Mouse (Mus musculus) natural killer cell, adult 2 months (primary cell): ENCODE measurements around the gene Wdfy3.
"Not testable (repeated sequence)": the region's sequence is repeated elsewhere in the genome, so short reads cannot be mapped to it uniquely, and the experiment has no call there.

Experiments
- DNase-seq, 2 experiments: peaks; one replicate each; pipeline ENCODE4 v3.0.0; 2022; ENCODE audit warnings: low spot score in 2 of 2

Wdfy3 gene

DNA sequence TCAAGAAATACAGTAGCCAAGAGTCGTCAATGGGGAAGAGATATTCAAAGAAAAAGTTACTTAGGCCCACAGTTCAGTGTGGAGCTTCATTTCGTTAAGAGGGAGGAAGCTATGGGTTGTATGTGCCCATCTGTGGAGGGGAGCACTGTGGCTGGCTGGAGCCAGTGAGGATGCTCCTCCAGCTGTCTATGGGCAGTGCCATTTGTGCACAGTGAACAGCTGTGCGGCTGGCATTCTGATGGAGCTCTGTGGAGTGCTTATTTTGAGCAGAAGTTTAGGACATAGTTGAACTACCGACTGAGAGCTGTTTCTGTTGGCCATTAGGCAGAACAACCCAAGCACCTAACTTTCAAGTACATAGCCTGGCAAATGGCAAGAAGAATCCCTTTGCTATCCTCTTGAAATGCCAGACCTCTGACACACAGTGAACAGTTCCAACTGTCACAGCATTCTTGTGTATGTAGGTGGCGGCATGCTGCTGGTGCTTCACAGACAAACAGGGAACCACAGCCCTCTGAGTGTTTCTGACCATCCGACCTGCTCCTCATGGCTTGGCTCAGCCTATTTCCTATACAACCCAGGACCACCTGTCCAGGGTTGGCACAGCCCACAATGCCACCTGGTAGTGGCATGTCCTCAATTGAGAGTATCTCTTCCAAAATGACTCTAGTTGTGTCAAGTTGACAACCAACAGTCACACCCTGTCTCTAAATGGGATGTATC lies 177.9 kb downstream of the Wdfy3 start:
- no peak for DNase-seq

DNA sequence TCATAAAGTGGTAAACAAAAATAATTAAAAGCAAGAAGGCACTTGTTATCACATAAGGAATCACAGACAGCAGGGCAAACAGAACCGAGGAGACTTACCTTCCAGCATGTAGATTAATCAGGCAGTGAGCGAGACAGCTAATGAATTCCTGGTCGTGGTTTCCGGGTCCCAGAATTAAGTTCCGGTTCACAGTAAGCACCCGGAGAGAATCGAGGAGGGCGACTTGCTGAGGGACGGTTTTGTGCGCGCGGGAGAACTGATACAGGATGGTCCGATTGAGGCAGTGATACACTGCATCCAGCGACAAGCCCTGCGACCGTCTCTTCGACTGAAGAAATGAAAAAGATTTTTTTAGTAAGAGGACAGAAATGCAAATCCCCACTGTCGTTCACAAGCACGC lies 181.7 kb downstream of the Wdfy3 start:
- DNase-seq: no peak

DNA sequence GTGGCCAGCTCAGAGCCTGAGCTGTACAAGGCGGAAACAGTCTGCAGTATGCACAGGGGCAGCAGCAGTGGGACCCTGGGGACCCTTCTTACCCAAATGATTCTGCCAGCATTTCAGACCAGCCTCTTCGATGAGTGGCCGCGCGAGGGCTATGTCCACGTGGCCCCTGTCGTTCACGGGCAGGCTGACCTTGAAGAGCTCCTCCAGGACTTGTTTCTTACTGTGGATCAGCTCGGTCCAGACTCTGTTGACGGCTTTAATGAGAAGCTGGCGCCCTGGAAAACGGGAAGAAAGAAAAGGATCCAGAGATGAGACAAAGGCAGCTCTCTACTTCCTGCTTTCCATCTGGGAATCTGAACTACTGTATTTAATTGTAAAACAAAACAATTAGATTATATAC lies 184.7 kb downstream of the Wdfy3 start:
- no peak for DNase-seq

DNA sequence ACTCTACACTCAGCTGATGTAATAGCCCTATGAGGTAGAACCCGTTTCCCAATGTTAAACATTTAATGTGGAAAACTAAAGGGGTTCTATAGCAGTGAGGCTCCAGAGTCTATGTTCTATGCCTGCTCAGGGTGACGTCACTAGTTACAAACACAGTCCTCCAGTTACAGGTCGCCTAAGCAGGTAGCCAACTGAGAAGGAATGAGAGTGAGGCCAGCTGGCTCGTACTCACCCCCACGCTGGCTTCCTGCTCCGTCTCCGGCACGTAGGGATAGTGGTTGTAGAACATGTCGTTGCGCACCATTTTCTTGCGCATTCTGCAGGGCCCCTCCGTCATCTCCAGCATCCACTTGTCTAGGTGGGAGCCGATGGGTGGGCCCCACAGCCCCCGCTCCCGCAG lies 187.5 kb downstream of the Wdfy3 start:
- no peak for DNase-seq

DNA sequence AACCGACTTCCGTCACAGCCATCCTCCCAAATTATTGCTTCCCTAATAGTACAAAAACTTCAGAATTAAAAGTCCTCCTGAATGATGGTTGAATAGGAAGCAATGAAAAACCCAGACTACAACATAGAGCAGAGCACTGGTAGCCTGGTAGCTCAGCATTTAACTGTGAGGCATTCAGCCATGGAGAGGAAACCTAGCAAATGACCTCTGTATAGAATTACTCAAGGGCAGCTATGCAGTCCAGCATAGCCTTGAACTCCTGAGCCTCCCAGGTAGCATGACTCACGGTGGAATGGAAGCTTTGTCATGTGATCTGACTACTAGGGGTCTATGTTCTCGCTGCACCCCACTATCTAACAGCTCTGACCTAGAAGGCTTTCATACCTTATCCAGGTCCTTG lies 189.8 kb downstream of the Wdfy3 start:
- no peak for DNase-seq

DNA sequence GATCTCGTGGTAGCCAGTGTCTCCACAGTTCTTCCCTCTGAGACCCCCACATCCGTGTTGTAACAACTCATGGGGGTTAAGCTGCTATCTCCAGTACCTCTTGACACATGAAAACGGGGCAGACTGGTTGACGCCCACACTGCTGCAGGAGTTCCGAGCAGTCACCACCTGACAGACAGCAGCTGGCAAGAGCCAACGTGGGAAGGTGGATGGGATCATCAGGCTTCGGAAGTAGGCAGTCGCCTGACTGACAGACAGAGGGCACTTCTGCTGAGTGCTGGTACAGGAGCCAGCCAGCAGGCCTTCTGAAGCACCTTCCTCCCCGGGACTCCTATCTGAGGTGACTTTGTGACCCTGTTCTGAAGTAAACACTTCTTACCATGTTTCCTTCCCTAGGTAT lies 191.3 kb downstream of the Wdfy3 start:
- no peak for DNase-seq

DNA sequence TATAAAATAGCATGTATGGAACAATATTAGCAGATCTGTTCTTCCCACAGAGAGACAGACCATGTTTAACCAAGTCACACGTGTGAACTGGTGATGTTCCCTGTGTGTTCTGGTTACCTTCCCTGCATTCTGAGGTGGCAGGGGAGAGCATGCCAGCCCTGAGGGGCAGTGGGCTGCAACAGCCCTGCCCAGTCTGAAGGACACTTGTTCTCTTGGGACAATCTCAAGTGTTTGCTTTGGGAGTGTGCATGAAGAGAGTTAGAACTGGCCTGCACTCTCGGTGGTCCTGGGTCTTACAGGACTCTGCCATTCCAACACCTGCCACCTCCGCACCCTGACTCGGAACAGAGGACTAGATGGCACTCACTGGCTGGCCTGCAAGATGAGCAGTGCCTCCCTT lies 193.5 kb downstream of the Wdfy3 start:
- no peak for DNase-seq

DNA sequence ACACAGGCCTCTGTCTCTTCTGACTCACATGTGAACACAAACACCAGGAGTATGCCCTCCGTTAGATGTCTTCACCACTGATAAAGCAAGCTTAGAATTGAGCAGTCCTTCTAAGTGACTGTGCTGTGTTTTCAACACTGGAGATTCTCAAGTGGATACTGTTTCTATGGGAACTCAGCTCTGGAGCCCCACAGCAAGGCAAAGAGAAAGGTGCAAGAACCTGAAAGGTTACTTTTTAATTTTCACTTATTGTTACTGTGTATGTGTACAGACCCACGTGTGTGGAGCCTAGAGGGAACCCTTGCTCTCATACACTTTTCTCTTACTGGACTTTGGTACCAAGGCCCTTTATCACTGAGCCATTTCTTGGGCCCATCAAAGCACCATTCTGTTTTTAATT lies 203.0 kb downstream of the Wdfy3 start:
- DNase-seq: no peak

DNA sequence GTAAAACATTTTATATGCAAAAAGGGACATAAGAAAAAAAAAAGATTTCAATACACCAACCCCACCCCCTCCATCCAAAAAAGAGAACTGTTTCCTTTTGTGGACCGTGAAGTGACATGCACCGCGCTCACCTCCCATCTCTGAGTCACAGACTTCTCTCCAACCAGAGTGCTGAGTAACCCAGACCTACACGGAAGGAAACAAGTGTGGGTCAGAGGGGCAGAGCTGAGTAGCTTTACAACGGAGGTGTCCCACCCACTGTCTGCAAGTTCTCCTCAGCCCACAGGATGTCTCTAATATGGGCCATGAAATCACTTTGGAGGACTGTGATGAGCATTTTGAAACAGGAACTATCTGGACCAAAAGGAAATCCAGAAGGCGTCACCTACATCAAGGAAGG lies 205.8 kb downstream of the Wdfy3 start:
- DNase-seq: no peak

DNA sequence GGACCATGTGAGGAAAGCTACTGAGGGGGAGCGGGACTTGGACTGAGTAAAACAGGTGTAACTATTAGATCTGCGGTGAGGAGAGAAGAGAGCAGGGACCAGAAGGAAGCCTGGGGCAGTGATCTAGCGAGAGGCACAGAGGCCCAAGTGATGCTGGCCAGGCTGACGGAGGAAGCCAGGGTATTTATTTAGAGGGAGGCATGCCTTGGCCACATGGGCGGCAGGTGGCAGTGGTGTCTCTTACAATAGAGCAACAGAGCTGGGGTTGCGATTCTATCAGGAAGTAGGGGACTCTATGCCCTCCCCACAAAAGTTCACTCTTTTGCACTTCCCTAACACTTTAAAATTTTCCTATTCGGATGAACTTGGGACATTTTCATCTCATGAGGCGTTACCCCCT lies 207.1 kb downstream of the Wdfy3 start:
- DNase-seq: no peak

DNA sequence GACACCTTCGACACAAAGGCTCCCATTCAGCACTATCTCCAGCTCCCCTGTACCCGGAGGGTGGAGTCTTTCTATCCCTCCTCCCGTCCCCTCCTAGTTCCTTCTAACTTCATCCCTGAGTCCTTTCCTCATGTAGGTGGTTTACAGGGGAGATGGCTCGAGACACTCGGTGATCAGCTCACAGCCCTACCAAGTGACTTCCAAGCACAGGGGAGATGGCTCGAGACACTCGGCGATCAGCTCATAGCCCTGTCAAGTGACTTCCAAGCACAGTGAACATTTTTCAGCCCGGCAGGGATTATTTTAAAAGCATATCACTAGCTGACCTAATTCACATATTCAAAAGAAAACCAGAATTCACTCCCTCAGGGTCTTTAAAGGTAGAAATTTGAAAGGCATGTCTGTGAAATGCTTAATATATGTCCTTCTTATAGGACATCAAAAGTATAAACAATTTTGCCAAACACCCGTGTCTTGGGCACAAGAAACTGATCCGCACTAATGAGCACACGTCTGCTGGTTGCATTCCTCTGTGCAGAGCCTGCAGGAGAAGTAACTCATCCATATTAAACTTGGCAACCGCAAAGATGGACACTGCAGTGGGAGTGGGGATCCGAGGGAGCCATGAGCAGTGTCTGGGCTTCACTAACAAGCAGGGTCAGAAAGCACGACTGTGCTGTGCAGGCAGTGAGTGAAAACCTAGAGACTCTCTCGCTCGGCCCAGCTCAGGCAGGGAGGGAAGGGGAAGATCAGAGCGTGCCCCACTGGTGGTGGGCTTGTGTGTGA lies 207.7 kb downstream of the Wdfy3 start:
- no peak for DNase-seq

DNA sequence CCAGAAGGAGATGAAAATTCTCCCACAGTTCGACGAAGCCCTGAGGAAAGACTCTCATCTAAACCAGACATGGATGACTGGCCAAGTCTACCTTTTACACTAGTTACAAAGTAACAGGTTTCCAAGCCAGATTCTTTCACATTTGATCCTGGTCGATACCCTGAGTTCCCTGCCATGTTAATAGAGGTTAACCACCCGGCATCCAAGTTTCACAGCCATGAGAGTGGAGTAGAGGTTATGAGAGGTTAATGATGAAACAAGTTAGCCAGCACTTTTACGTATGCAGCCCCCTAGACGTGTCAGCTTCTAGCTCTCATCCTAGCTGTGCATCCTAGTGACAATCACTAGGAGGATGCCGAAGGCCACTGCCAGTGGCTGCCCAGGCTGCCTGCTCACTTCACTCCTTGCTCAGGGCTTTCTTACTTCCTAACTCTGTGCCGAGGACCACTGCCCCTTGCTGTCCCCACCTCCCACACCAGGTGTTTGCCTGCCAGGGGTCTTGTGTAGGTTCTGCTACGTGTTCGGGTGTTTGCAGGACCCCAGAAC lies 210.8 kb downstream of the Wdfy3 start:
- no peak for DNase-seq

DNA sequence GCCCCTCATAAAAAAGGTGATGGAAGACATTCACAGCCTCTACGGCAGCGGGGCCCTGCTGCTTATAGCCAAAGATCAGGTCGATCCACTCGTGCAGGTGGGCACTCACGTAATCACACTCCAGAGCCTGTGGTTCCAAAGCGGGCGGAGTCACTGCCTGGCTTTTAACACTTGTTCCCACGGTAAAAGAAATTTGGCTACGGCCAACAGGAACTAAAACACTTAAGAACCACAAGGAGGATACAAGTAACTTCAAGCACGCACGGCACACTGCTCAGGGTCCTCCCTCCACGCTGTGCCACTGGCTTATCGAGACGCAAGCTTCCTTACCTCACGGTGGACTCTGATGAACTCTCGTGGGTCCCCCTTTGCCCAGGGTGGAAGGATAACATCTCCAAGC lies 214.2 kb downstream of the Wdfy3 start:
- DNase-seq: no peak

DNA sequence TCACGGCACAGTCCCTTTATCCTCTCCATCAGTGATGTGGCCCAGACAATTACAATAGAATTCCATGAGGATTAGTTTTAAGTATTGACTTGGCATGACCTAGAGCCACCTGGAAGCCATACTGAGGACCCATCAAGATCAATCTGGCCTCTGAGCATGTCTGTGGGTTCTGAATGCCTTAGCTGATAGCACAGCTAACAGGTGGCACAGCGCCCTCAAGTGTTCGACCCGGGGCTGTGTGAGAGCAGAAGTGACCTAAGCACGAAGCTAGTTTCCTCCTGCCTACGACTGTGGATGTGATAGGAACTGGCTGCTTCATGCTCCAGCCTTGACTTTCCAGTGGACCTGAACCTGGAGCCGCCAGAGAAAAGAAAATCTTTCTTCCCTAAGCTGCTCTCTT lies 215.1 kb downstream of the Wdfy3 start:
- DNase-seq: no peak

DNA sequence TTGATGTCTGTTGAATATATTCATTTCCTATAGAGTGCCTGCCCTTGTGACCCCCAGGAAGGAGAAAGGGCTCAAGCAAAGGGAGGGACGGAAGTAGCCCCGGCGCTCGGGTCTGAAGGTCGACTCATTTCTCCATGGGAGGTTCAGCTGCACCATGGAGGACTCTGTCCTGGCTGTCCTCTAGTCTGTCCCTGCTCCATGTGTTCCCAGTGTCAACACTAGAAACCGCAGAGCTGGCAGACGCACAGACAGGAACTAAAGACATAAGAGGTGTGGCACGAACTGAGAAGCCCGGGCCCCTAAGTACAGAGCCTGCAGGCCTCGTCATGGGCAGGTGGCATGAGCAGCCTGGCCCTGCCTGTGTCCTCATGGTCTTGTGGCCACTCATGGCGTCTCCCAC lies 215.6 kb downstream of the Wdfy3 start:
- DNase-seq: no peak

DNA sequence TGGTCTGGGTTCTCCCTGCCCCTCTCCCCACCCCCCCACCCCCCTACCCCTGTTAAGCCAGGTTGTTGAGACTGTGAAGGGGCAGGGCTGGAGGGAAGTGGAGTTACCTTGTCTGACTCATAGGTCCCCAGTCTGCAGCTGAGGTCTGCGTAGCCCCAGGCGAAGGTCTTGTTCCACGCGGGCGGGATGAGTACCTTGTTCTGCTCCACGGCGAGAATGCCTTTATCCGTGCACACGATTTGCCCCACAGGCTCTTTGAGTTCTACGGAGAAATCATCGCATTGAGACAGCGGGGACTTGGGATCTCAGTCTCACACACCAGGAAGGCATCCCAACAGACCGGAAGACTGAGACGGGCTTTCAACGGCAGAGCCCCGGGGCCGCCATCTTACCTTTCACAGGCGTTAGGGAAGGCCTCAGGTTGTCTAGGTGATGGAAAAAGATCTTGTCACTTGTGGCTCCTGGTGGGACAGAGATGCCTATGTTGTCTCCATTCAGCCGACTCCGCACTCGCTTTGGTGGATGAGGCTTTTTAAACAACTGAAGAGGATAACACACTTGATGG lies 217.5 kb downstream of the Wdfy3 start:
- DNase-seq: no peak

DNA sequence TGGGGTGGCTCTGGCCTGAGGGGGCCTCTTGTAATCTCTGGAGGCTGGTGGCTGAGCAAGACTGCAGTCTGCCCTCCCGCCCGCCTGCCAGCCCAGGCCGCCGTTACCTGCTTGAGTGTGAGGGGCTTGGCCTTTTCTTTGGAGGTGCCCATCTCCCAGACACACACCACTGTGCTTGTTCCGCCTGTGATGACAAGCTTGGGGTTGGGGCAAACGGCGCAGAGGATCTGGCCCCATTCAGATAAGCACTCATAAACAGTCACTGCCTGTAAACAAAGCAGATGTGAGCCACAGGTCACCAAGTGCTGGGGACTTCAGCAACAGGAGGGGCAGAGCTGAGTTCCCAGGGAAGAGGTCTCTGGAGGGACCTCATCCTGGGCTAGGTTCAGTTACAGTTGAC lies 218.6 kb downstream of the Wdfy3 start:
- DNase-seq: no peak

DNA sequence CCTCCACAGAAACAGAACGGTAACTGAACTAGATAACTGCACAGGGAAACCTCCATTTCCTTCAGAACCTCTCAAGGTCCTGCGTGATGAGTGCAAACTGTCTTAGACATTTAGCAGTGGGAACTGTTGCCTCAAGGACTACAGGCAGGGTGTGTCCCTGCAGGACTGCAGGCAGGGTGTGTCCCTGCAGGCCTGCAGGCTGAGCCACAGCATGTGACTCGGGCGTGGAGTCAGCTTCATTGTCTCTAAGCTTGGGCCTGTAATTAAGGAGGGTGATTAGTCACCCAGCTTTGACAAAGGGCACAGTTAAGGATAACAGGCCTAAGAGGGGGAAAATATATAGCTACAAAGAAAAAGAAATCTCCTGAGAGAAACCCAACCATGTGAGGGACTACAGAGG lies 222.0 kb downstream of the Wdfy3 start:
- DNase-seq: no peak

DNA sequence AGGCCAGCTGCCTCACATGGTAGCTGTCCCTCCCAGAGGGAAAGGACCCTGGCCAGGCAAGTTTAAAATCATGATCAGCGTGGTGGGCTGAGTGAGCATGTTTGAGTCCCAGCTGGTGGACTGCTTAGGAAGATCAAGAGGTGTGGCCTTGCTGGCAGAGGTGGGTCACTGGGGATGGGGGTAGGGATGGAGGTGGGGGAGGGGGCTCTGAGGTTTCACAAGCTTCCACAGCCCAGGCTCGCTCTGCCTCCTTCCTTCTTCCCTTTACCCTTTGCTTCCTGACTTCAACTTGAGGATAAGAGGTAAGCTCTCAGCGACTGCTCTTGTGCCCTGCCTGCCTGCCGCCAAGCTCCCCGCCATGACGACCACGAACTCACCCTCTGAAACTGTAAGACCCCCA lies 222.4 kb downstream of the Wdfy3 start:
- DNase-seq: no peak

DNA sequence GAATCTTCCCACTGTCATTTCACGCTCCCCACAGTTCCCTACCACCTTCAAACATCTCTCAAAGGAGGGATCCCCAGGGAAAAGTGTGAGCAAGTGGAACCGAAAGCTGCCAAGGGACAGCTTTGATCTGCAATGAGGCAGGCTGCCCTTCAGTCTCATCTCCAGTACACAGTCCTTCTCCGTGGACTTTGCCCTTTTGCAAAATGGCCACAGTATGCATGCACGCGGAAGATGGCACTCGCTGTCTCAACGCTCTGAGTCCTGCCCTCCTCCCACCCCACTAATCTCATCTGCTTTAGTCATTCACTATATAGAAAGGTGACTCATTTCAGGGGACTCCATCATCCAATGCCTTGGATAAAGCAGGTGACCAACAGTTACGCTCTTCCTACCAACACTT lies 223.8 kb downstream of the Wdfy3 start:
- DNase-seq: no peak

DNA sequence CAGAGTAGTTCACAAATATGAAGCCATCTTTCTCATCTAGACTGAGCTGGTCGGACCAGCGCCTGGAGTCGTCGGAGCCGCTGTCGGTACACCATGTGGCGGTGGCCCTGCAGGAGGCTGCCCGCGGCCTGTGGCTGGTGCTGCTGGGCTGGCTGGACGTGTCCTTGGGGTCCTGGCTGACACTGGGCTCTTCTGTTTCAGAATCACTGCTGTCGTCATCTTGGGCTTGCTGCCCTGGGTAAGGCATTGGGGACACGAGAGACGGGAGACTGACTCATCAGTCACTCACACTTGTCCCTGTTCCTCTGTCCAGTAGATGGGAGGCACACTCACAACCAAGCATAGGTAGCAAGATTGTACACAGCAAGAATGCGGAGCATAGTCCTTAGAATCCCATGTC lies 224.7 kb downstream of the Wdfy3 start:
- DNase-seq: no peak

DNA sequence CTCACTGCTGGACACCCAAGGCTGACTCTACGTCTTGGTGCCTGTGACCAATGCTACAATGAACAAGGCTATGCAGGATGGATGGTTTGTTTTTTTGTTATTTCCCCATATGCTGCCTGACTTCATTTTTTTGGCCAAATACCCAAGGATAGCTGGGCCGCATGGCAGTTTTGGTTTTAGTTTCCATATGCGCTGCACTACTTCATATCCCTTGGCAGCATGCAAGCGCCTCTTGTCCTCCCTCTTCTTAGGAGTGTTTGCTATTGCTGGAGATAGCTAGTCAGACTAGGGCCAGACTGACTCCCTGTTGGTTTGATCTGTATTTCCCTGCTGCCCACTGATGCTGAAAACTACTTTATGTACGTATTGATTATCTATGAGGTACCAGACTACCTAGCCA lies 229.2 kb downstream of the Wdfy3 start:
- DNase-seq: no peak

DNA sequence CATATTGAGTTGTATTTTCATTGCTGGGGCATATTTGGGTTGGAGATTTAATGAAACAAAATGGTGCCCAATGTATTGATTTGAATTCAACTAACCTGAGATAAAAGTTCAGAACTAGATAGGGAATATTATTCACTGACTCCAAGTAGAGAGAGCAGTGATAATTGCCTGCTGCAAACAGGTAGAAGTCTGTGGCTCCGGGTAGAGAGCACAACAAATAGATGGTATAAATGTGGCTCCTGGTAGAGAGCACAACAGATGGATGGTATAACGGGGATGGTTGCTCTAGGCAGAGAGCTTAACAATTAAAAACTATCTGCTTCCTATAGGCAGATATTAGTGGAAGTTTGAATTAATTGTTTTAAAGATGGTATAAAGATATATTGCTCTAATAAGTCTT lies 232.1 kb downstream of the Wdfy3 start:
- not testable (repeated sequence) for DNase-seq
